Mouse (Mus musculus) ovary, adult 18-20 months (tissue): ENCODE results near the gene Vcl.
A peak's percentile ranks its signal among the peaks of the same experiment; 100 is the strongest.

Experiments
- DNase-seq: peaks from one replicate; pipeline ENCODE4 v3.0.0; 2022; ENCODE audit warnings: low spot score, mixed read lengths

Vcl gene

DNA sequence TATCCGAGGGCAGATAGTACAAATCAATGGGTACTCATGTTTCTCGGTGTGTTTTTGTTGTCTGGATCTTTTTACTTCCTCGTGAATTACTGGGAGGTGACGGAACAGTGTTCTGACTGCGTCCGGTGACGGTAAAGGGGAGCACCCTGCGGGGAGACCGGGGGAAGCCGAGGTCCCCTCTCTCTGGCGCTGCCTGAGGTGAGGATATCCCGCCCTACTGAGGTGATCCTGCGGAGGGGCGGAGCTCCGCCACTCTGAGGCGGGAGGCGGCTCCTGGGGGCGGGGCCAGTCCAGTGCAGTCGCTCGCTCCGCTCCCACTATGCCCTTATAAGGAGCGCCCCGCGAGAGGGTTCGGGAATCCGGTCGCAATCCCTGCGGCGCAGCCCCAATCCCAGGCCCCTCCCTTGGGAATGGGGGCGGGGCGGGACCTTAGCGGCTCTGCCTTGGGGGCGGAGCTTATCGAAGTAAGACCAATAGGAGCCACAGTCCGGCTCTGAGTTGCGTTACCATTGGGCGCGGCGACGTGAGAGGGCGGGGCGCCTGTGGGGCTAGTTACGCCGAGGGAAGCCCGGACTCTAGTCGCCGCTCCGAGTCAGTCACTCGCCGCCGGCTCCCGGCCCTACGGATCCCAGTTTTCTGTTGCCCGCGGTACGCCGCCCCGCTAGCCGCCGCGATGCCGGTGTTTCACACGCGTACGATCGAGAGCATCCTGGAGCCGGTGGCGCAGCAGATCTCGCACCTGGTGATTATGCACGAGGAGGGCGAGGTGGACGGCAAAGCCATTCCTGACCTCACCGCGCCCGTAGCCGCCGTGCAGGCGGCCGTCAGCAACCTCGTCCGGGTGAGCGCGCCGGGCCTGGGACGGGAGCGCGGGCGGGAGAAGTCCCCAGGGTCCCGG, at the start of gene Vcl:
Gene Vcl, plus strand, starts transcription at position 551 of the 898 bp plus-strand sequence.
- DNase-seq, result peak; percentile 100

DNA sequence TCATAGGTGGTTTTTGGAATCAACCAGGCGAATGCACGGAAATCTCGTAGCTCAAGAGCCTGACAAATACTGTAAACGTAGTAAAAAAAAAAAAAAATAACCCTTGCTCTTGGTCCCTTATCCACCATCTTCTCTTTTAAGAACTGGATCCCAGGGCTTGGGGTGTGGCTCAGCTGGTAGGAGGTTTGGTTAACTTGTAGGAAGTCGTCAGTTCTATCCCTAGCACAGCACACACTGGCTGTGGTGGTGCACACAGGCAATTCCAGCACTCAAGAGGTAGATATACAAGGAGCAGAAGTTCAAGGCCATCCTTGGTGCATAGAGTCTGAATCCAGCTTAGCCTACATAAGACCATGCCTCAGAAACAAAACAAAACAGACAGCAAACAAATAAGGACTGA, 44.5 kb upstream of the Vcl start:
- no peak for DNase-seq

DNA sequence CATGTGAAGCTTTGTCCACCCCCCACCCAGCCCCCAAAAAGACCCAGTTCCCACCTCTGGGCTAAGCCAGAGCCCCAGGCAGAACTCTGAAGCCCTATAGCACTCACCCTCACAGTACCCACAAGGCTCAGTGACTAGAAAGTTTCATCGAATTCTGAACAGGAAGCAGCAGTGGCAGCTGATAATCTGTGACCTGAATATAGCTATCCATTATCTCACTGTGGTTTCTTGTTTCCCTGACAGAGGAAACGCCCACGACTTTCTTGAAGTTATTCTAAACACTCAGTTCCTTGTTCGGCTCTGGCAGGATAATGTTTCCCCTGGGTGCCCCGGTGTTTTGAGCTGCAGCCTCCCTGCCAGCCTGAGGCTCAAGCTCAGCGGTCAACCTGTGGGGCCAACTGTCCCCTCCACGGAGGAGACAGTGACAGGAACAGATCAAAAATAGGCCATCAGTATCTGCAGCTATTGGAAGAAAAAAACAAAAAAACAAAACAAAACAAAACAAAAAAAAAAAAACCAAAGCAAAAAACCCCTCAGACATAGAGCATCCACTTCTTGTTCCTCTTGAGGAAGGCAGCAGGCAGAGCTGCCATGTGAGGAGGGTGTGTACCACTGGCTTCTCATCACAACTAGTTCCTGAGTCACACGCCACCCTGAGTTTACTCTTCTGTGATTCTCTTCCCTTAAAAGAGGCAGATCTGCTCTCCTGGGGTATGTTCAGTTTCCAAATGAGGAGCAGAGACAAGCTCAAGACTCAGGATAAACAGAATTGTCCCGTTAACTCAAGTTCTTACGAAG, 43.9 kb upstream of the Vcl start:
- no peak for DNase-seq

DNA sequence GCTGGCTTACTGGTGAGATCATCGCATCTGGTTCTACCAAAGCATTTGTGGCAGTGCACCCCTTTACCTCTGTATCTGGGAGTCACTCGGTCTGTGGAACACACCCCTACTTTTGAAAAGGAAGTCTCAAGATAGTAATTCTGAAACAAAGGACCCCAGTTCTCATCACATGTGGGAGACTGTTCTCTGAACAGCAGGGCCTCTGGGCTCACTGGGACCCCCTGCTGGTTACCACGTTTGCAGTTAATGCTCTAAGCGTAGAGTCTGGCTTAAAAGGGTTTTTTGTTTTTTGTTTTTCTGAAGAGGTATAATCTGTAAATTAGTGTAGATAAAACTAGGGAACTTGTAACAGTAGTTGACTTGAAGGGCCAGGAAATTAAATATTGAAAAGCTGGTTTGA, 42.9 kb upstream of the Vcl start:
- no peak for DNase-seq

DNA sequence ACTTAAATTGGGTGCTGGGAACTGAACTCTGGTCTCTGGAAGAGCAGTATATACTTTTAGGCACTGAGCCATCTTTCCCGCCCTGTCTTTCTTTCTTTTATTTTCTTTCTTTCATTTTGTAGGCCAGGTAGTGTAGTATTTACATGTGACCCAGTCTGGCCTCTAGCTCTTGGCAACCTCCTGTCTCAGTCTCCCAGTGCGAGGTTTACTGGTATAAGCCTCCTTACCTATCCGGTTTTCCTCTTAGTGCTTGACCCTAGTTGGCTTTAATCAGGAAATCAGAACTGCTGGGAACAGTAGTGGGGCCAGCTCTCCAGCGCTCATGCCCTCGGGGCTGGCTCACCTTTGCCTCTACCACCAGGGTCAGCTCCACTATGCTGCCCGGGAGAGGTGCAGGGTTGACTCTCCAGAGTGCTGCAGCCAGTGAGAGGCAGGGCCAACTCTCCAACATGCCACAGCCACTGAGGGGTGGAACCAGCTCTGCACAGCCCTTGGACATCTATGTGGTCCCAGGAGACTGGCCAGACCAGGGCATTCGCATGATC, 41.6 kb upstream of the Vcl start:
- no peak for DNase-seq

GRCm38 (mm10) chr14:20891941-20892402, 37.2 kb upstream of the Vcl start:
- DNase-seq, result no peak

DNA sequence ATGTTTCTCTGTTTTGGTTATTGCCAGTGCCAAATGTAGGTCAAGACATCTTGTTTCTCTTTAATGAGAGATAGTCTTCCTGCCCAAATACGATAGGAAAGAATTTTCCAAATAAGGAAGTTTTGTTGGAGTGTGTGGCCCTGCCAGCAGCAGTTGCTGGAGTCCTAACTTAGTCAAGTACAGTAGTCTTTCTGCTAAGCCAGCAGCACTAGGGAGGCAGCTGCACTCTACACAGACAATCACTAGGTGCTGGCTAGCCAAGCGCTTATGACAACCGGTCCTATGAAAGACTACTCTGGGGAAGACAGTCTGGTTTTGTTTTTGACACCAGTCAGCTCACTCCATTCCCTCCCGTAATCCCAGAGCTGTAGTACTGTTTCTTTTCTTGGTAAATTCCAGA, 35.4 kb upstream of the Vcl start:
- DNase-seq, result no peak

DNA sequence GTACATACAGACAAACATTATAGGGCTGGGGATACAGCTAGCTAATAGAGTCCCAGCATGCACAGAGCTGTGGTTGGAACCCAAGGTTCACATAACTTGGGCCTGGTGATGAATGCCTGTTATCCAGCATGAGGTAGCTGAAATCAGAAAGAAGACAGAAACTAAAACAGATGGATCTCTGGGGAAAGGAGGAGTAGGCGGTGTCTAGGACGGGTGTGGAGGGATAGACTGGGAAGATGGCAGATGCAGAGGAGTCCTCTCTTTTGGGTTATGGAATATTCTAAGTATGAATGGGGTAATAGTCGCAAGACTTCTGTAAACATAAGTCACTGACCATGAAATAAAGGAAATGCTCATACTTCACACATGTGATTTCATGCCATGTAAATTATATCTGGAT, 27.9 kb upstream of the Vcl start:
- DNase-seq, result no peak

DNA sequence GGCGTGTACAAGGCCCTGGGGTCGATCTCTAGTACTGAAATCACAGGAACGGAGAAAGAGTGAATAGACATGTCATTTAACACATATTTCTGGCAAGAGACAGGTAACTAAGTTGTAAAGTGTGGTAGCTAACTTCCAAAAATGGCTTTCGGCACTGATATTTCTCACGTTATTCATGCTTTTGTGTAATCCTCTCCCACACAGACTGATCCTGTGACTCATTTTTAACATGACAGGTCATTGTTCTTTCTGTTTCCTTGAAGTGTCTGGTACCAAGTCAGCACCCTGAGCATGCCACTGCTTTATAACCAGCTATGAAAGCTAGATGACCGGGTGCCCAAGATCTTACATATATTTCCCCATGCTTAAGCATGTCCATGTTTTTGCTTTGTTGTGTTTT, 26.1 kb upstream of the Vcl start:
- DNase-seq, result no peak

DNA sequence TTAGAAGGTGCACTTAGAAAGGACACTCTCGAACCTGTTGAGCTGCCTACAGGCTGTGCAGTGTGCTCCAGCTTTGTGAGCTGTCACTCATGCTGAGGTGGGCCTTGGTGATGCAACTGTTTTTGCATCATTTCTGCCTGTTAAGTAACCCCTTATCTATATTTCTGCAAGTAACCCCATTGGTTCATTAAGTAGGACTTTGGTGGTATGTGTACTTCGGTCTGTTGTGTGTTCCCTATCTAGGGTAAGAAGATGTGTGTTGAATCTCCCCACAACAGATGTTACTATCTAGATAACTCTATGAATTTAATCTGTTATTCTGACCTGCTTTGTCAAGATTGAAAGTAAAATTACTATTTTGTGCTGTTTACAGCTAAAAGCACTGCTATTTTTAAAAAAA, 17.4 kb upstream of the Vcl start:
- no peak for DNase-seq

DNA sequence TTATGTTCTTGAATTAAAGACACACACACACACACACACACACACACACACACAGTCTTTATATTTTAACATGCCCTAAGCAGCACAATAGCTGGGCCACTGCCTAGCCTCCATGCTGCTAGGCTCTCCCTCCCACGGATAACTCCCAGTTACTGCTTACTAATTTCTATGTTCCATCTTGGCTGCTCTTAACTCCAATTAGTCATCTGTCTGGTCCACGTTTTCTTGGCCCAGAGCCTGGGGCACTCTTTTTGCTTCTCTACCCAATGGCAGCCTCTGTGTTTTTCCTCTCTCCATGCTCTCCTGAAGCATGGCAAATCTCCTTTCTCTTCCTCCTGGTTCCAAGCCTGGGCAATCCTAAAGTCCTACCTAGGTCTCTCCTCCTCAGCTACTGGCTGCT, 14.8 kb upstream of the Vcl start:
- no peak for DNase-seq

DNA sequence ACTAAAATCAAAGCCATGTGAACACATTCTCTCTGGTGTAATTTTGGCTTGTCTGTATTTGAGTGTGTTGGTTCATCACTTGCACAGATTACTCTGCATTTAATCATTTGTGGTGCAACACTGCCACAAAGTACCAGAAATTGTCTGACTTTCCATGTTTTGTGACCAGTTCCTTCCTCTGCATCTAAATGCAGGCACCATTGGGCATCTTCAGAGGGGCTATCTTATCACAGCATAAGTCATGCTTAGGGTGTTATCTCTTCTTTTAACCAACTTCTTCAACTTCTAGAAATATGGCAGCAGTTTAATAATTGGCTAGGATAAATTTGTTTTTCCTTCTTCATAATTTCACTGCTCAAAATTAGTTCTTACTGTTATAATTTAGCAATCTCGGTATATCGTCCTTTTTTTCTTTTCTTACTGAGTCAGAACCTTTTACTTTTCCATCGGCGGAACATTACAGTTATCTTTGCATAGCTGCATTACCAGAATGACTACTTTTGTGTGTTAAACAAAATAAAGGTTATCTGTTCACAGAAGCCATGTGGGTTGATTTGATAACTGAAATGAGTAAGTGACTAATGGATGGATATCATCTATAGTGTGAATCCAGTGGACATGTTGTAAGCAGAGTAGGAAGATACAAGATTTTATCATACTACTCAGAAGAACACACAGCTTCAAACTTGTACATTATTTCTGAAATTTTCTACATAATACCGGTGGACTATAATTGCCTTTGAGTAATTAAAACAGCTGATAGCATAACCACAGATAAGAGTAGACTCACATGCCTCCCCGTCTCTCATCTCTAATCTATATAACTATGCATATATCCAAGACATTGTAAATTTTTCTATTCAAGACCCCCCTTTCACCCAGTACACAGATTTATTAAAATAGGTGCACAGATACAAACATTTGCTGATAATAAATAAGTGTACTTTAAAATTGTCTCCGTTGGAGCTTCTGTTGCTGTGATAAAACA, 12.3 kb upstream of the Vcl start:
- no peak for DNase-seq

DNA sequence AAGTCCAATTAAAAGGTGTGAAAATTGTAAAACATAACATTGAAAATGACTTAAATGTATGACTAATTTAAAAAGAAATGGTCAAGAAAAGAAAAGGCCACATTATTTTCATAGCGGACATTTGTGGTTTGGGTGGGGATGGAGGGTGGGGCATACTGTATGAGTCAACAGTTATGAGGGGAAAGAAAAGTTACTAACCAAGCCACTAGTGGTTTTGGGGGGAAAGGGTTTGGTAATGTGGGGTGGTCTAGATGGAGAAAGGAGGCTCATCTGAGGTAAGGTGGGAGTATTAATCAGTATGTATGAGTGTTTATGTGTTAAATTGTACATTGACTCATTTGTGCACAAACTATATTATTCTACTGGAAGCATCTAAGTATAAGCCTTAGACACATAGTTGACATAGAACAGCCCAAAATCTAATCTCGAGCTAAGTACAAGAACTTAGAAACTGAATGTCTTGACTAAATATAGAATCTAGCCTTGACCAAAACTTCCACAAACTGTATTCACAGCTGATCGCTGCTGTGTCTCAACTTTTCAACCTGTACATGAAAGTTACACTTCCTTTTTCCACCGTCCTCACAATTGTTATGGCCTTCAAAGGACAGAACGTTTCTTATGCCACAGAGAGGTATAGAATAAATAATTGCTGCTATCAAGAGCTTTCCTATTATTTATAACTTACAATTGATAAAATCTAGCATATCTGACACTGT, 5.0 kb upstream of the Vcl start:
- DNase-seq, result no peak

DNA sequence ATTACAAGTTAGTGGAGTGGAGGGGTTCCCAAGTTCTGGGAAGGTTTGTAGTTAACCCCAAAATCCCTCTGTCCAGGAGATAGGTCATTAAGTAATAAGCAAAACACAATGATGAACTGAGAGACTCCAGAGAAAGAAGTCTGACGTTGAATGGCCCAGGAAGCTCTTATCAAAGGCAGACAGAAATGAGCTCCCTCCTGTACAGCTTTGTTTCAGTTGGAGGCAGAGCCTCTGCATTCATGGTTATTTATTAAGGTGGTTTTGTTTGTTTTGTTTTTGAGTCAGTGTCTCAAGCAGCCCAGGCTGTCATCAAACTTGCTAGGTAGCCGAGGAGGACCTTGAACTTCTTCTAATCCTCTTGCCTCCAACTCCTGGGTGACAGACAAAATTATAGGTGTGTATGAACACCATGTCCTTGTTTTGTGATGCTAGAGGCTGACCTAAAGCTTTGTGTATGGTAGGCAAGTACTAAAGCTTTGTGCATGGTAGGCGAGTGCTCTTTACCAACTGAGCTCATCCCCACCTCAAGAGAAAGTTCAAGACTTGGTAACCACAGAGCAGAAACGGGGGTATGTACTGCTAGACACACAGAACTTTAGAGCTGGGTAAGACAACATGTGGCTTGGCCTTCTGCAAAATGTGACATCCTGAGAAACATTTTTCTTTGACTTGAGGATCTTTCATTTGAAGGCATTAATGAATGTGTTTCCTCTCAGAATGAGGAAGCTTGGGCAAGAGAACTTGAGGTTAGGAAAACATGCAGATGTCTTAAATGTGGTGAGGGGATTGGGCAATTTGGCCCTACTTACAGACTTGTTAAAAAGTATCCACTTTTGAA, 1.5 kb upstream of the Vcl start:
- no peak for DNase-seq

GRCm38 (mm10) chr14:20928308-20928685, 901 bp upstream of the Vcl start:
- DNase-seq, result no peak

DNA sequence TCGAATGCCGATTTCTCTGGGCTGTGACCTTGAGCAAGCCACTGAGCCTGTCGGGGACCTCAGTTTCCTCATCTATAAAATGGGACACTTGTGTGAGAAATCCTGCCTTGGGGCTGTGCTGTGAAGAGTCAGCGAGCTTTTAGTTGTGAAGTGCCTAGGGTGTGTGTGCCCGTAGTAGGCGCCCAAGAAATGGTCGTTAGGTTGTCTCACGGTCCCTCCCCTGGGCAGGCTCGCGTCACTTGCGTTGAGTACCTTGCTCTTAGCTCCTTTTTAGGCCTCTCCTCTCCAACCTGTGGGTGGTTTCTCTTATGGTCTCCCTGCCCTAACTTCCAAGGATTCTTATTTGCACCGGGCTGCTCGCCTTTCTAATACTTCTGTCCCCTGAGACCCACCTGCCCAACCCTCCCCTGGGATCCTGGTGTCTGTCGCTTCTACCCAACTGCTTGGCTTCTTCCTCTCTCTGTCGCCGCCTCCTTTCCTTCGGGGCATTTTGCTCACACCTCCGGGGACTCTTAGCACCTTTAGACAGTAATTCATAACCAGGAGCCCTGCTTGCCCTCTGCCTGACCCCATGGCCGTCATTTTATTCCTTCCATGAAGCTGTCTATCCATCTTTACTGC, 726 bp downstream of the Vcl start:
- no peak for DNase-seq

DNA sequence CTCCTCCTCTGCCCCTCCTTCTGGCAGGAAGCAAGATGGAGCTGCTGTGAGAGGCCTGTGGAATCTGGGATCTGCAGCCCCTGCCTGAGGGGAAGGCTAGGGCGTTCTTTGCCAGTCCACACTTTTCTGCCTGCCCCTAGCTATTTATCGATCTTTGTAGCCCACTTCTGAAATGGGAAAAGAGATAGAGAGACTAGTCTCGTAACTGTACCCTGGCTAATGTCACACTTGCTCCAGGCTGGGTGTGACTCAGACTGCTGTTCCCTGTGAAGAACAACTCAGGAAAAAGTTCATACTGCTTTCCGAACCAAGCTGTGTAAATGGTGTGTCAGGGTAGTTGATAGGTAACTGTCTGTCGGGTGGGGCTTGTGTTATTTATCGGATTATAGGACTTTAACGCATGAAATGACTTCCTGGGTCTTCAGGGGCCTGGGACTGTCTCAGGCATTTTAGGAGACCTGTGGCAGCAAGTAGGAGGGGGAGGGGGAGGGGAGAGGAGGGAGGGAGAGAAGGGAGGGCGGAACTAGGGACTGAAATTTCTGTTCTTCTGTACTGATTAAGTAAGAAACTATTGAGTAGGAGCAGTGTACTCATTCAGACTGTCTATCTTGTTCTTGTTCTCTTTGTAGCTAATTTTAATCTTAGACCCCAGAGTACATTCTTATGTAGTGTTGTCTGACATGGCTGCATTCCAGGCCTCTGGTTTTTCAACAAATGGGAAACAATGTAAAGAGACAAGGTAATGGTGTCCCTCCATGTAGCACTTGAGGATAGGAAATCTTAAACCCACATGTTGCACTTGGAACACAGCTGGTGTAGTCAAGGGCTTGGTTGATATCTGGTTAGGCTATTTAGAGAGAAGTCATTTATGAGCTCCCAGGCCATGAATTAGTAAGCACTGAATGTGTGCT, 1.5 kb downstream of the Vcl start:
- no peak for DNase-seq

GRCm38 (mm10) chr14:20938424-20938823, 9.2 kb downstream of the Vcl start:
- DNase-seq, result no peak

GRCm38 (mm10) chr14:20938860-20939259, 9.7 kb downstream of the Vcl start:
- no peak for DNase-seq
